Mouse (Mus musculus): Measurements from ENCODE around the gene Tgfb1.
A peak's percentile ranks its signal among the peaks of the same experiment; 100 is the strongest.

Gene Tgfb1

DNA sequence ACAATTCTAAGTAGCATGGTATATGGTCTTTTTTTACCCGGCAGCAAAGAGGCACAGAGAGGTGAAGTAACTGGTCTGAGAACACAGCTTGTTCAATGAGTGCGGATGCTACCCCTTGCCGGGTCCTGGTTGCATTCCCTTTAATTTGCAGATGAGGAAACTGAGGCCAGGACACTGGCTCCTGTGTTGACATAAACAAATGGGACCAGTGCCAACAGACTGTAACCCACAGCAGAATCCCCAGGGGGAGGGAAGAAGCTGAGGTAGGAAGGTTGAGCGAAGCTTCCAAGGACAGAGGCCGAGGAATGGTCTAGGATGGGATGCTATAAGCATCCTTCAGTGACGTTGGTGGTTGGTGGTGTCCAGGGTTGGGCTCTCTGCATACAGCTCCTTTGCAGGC is 11.4 kb upstream of the Tgfb1 start:
- DNase-seq (ENCODE audit: low read depth): no peak

DNA sequence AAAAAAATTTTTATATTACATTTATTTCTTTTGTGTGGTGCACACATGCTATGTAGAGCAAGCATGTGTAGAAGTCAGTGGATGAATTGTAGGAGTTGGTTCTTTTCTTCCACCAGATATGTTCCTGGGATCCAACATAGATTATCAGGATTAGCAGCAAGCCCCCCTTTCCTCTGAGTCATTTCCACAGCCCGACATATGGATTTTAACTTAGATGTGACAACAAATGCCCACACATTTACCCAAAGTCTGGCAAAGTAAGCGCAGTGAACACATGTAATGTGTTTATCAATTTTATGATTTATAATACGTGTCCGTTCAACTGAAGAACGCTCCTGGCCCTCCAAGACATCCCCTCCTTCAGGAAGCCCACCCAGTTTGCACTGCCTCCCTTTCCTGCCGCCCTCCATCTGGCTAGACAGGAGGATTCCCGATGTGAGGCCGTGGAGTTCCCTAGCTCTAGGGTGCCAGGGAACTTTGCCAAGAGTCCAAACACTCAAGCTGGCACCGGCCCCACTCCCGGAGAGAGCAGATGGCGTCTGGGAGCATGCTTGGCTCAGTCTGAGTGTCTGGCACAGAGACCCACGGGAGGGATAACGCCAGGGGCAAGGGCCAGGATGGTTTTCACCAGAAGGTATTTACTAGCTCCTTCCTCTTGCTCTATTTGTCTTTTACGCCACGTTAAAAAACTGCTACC is 10.6 kb upstream of the Tgfb1 start:
- no peak for DNase-seq (ENCODE audit: low read depth)

- DNase-seq (ENCODE audit: low read depth): no peak
These were observed 9.8 kb upstream of the Tgfb1 start for GRCm38 (mm10) chr7:25677013-25677412.

DNA sequence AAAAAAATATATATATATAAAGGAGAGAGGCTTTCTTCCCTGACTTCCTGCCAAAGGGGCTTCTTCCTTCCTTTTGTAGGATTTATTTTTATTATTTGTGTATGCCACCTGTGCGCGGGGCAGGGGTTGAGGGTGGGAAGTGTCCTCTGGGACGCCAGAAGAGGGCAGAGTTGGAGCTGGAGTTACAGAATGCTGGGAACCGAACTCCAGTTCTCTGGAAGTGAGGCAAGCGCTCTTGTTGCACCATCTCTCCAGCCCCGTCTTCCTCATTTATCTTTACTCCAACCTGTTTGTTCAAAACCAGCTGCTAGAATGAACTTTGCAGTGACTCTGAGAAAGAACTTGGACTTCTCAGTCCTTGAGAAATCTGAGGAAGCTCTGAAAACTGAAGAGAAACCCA is 6.8 kb upstream of the Tgfb1 start:
- DNase-seq (ENCODE audit: low read depth): no peak

- DNase-seq (ENCODE audit: low read depth): peak; percentile 98
These were observed 6.1 kb upstream of the Tgfb1 start, which contains the start of gene B9d2 for GRCm38 (mm10) chr7:25680514-25681258. Gene B9d2 (plus strand): TSS chr7:25680780.

- peak; percentile 74 for DNase-seq (ENCODE audit: low read depth)
These were observed 5.2 kb upstream of the Tgfb1 start for GRCm38 (mm10) chr7:25681341-25682231.

DNA sequence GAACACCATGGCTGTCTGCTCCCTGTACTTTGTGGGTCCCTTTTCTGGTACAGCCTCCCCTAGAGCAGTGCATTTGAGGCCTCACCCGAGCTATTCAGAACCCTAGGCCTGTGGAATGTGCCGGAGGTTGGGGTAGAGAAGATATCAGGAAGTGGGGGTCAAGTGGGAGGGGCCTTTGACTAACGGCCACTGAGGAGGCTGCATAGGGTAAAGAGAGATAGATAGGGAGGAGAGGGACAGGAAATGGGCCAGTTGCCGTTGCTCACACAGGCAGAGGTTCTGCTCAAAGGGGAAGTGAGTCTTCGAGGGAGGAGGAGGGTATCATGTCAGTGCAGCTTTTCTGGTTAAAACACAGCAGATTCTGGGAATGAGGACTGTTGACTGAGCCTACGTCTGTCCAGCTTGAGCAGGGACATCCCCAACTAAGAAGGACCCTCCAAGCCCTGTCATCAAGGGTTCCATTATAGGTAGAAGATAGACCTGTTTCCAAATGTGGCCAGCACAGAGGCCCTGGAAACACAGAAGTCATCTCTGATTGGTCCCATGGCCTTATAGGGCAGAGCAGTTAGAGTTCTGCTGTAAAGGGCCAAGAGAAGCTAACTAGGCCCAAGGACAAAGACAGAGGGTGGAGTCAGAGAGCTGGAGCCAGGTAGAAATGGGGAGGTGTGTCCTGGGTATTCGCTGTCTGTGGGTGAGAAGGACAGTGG is 3.2 kb upstream of the Tgfb1 start:
- peak; percentile 73 for DNase-seq (ENCODE audit: low read depth)

GRCm38 (mm10) chr7:25684659-25685058 is 2.1 kb upstream of the Tgfb1 start:
- no peak for DNase-seq (ENCODE audit: low read depth)

- no peak for DNase-seq (ENCODE audit: low read depth)
These were observed 804 bp upstream of the Tgfb1 start for GRCm38 (mm10) chr7:25685926-25686470.

- DNase-seq (ENCODE audit: low read depth): peak; percentile 61
These were observed 1.1 kb downstream of the Tgfb1 start for GRCm38 (mm10) chr7:25687811-25688401.

DNA sequence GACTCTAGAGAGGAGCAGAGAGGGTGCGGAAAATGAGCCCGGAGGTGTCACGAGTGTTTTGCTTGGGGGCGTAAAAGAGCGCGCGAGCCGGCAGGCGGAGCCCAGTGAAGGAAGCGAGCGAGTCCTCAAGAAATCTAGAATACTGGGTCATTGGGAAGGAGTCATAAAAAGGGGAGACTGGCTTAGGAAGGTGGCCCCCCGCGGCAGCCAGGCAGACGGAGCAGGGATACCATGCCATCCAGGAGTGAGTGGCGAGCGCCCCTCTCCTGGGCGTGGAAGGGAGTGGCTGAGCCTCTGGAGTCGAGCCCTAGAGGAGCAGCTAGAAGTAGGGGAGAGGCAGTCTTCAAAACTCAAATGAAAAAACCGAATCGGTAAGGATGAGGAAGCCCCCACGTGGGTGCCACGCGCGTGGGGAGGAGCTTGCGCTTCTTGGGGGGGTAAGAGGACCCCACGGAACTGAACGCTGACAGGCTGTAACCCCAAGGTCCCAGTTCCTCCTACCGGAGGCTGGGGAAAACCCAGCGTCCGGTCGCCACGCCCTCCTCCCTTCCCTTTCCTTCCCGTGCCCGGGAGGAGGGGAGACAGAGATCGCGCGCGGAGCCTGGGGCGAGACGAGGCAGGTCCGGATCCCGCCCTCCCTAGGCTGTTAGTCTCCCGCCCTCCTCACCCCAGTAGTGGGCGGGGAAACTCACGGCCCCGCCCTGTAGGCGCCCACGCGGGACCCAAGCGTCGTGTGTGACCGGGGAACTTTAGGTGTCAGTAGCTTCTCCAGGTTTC is 2.2 kb downstream of the Tgfb1 start:
- DNase-seq (ENCODE audit: low read depth): peak; percentile 92

- DNase-seq (ENCODE audit: low read depth): no peak
These were observed 2.8 kb downstream of the Tgfb1 start for GRCm38 (mm10) chr7:25689603-25690021.

- no peak for DNase-seq (ENCODE audit: low read depth)
These were observed 3.2 kb downstream of the Tgfb1 start for GRCm38 (mm10) chr7:25690051-25690450.

DNA sequence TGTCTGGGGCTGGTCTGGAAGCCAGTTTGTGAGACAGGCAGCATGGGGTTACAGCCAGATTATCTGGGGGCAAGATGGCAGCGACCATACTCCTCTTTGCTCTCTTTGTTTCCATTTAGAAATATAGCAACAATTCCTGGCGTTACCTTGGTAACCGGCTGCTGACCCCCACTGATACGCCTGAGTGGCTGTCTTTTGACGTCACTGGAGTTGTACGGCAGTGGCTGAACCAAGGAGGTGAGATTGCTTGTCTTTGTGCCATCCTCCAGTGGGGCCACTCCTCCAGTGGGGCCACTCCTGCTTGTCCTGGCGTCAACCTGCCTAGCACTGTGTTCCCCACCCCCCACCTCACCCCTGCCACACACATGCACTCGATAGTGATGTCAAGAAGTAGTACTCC is 7.3 kb downstream of the Tgfb1 start:
- DNase-seq (ENCODE audit: low read depth): no peak

DNA sequence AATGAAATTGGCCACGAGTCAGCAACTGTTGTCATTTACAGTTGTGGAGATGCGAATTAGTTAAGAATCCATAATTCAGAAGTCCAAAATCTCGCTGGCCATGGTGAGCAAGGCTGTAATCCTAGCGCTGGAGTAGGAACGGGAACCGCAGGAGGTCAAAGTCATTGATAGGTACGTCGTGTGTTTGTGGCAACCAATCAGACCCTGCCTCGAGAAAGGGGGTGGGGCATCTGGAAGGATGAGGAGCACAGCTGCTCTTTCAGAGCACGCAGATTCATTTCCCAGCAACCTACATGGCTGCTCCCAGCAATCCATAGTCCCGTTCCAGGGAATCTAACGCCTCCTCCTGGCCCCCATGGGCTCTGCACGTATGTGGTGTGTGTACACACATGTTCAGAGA is 13.0 kb downstream of the Tgfb1 start:
- no peak for DNase-seq (ENCODE audit: low read depth)

DNA sequence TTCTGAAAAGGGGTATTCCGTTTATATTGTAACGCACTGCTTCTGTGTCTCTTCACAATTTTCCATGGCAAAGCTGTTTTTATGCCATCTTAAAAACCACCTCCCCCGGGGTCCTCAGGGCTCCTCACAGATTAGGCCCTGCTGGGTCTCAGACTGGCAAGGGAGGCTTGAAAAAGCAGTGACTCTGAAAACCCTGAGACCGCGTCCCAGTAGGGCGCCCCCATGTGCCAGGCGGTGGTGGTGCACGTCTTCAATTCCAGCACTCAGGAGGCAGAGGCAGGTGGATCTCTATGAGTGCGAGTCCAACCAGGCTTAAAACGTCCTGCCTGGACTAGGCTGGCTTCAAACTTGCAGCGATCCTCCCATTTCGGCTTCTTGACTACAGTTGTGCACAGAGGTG is 13.9 kb downstream of the Tgfb1 start:
- peak; percentile 56 for DNase-seq (ENCODE audit: low read depth)

GRCm38 (mm10) chr7:25702350-25702749 is 15.5 kb downstream of the Tgfb1 start:
- peak; percentile 59 for DNase-seq (ENCODE audit: low read depth)

GRCm38 (mm10) chr7:25703793-25704494 is 17.1 kb downstream of the Tgfb1 start:
- no peak for DNase-seq (ENCODE audit: low read depth)

DNA sequence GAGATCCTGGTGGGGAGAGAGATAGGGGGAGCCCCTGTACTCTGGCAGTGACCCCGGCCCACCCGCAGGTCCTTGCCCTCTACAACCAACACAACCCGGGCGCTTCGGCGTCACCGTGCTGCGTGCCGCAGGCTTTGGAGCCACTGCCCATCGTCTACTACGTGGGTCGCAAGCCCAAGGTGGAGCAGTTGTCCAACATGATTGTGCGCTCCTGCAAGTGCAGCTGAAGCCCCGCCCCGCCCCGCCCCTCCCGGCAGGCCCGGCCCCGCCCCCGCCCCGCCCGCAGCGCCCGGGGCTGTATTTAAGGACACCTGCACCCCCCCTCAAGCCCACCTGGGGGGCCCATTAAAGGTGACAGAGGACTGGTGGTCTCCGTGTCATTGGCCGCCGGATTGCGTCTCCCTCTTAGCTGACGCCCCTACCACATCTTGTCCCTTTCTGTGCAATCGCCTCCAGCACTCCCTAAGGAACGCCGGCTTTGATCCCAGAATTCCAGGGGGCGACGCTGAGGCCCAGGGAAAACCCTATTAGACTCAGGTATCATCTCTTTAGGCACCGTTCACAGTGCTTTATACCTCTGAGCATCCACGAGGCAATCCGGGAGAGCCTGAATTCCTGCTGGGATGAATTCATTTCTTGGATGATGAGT is 18.0 kb downstream of the Tgfb1 start:
- no peak for DNase-seq (ENCODE audit: low read depth)
